Mouse (Mus musculus): ENCODE results near the gene Elp4.

The Elp4 gene

GRCm38 (mm10) chr2:105903896-105904756 lies at the start of gene Elp4, which contains the start of gene Immp1l:
Elp4 (minus strand) TSS chr2:105904564.
Immp1l (plus strand) TSS chr2:105904638.
- peak; percentile 97 for DNase-seq

GRCm38 (mm10) chr2:105953862-105954261 lies 49.5 kb upstream of the Elp4 start:
- DNase-seq = no peak

GRCm38 (mm10) chr2:105951350-105951940 lies 47.1 kb upstream of the Elp4 start:
- no peak for DNase-seq

- no peak for DNase-seq
These were observed 45.8 kb upstream of the Elp4 start for GRCm38 (mm10) chr2:105950131-105950530.

- no peak for DNase-seq
These were observed 13.4 kb upstream of the Elp4 start for GRCm38 (mm10) chr2:105917623-105918346.

GRCm38 (mm10) chr2:105916671-105917070 lies 12.3 kb upstream of the Elp4 start:
- DNase-seq = no peak

GRCm38 (mm10) chr2:105913655-105914366 lies 9.4 kb upstream of the Elp4 start:
- DNase-seq = no peak

- no peak for DNase-seq
These were observed 6.2 kb upstream of the Elp4 start for GRCm38 (mm10) chr2:105910611-105911010.

- DNase-seq = peak; percentile 3
These were observed 4.0 kb upstream of the Elp4 start for GRCm38 (mm10) chr2:105908351-105908750.

- no peak for DNase-seq
These were observed 388 bp upstream of the Elp4 start for GRCm38 (mm10) chr2:105904757-105905146.

- DNase-seq = no peak
These were observed 13.5 kb downstream of the Elp4 start for GRCm38 (mm10) chr2:105890816-105891215.

GRCm38 (mm10) chr2:105873403-105873802 lies 31.0 kb downstream of the Elp4 start:
- no peak for DNase-seq

GRCm38 (mm10) chr2:105854740-105855139 lies 49.6 kb downstream of the Elp4 start:
- DNase-seq = peak; percentile 2

GRCm38 (mm10) chr2:105852971-105853370 lies 51.4 kb downstream of the Elp4 start:
- no peak for DNase-seq

- no peak for DNase-seq
These were observed 52.6 kb downstream of the Elp4 start for GRCm38 (mm10) chr2:105851714-105852293.

- DNase-seq = no peak
These were observed 61.2 kb downstream of the Elp4 start for GRCm38 (mm10) chr2:105843151-105843550.

GRCm38 (mm10) chr2:105817965-105818364 lies 86.4 kb downstream of the Elp4 start:
- DNase-seq = no peak

- no peak for DNase-seq
These were observed 89.2 kb downstream of the Elp4 start for GRCm38 (mm10) chr2:105815170-105815569.

- DNase-seq = no peak
These were observed 91.3 kb downstream of the Elp4 start for GRCm38 (mm10) chr2:105813041-105813440.

- DNase-seq = no peak
These were observed 94.1 kb downstream of the Elp4 start for GRCm38 (mm10) chr2:105810286-105810685.

- DNase-seq = no peak
These were observed 97.8 kb downstream of the Elp4 start for GRCm38 (mm10) chr2:105806571-105806970.

GRCm38 (mm10) chr2:105806047-105806446 lies 98.3 kb downstream of the Elp4 start:
- DNase-seq = no peak

- DNase-seq = no peak
These were observed 99.2 kb downstream of the Elp4 start for GRCm38 (mm10) chr2:105805210-105805609.
